Mouse (Mus musculus): ENCODE measurements around the gene Abcd4.

The Abcd4 gene

GRCm38 (mm10) chr12:84616977-84617630 is at the start of gene Abcd4:
Gene Abcd4 (minus strand): TSS chr12:84617413.
- in situ Hi-C loops (cut with MboI, MseI) = no loop called here

GRCm38 (mm10) chr12:84653912-84654311 is 36.7 kb upstream of the Abcd4 start:
- in situ Hi-C loops (cut with MboI, MseI) = no loop called here

- in situ Hi-C loops (cut with MboI, MseI) = no loop called here
These were observed 33.0 kb upstream of the Abcd4 start for GRCm38 (mm10) chr12:84650234-84650633.

GRCm38 (mm10) chr12:84640654-84641053 is 23.4 kb upstream of the Abcd4 start, which contains the start of gene Vrtn:
Gene Vrtn (plus strand): TSS chr12:84641019.
- in situ Hi-C loops (cut with MboI, MseI) = no loop called here

- in situ Hi-C loops (cut with MboI, MseI) = no loop called here
These were observed 23.0 kb upstream of the Abcd4 start for GRCm38 (mm10) chr12:84640253-84640652.

GRCm38 (mm10) chr12:84631867-84632266 is 14.7 kb upstream of the Abcd4 start:
- in situ Hi-C loops (cut with MboI, MseI) = no loop called here

GRCm38 (mm10) chr12:84625116-84625515 is 7.9 kb upstream of the Abcd4 start:
- in situ Hi-C loops (cut with MboI, MseI) = no loop called here

GRCm38 (mm10) chr12:84624601-84625000 is 7.4 kb upstream of the Abcd4 start:
- in situ Hi-C loops (cut with MboI, MseI) = no loop called here

GRCm38 (mm10) chr12:84620975-84621374 is 3.8 kb upstream of the Abcd4 start:
- in situ Hi-C loops (cut with MboI, MseI) = no loop called here

GRCm38 (mm10) chr12:84617663-84618062 is 450 bp upstream of the Abcd4 start:
- in situ Hi-C loops (cut with MboI, MseI) = no loop called here

GRCm38 (mm10) chr12:84614524-84614923 is 2.7 kb downstream of the Abcd4 start:
- in situ Hi-C loops (cut with MboI, MseI) = no loop called here

GRCm38 (mm10) chr12:84614001-84614400 is 3.2 kb downstream of the Abcd4 start:
- in situ Hi-C loops (cut with MboI, MseI) = no loop called here

- in situ Hi-C loops (cut with MboI, MseI) = no loop called here
These were observed 4.7 kb downstream of the Abcd4 start for GRCm38 (mm10) chr12:84612518-84612917.

GRCm38 (mm10) chr12:84611718-84612117 is 5.5 kb downstream of the Abcd4 start:
- in situ Hi-C loops (cut with MboI, MseI) = no loop called here

- in situ Hi-C loops (cut with MboI, MseI) = no loop called here
These were observed 11.4 kb downstream of the Abcd4 start for GRCm38 (mm10) chr12:84605860-84606259.

- in situ Hi-C loops (cut with MboI, MseI) = no loop called here
These were observed 13.2 kb downstream of the Abcd4 start for GRCm38 (mm10) chr12:84604001-84604400.

GRCm38 (mm10) chr12:84598324-84598723 is 18.9 kb downstream of the Abcd4 start:
- in situ Hi-C loops (cut with MboI, MseI) = no loop called here

- in situ Hi-C loops (cut with MboI, MseI) = no loop called here
These were observed 27.1 kb downstream of the Abcd4 start for GRCm38 (mm10) chr12:84589825-84590761.

GRCm38 (mm10) chr12:84581285-84581684 is 35.9 kb downstream of the Abcd4 start:
- in situ Hi-C loops (cut with MboI, MseI) = no loop called here

- in situ Hi-C loops (cut with MboI, MseI) = no loop called here
These were observed 38.8 kb downstream of the Abcd4 start for GRCm38 (mm10) chr12:84578440-84578770.

- in situ Hi-C loops (cut with MboI, MseI) = no loop called here
These were observed 39.3 kb downstream of the Abcd4 start for GRCm38 (mm10) chr12:84577768-84578439.

- in situ Hi-C loops (cut with MboI, MseI) = no loop called here
These were observed 44.1 kb downstream of the Abcd4 start for GRCm38 (mm10) chr12:84573094-84573493.

All from T-helper 2 cell (primary cell).